Mouse (Mus musculus) CH12.LX (cell line): Measurements from ENCODE around the gene Slc25a36.

ENCODE experiments used
- CTCF ChIP-seq, 2 experiments: IDR thresholded peaks in 1 of 2; conservative IDR thresholded peaks in 1 of 2; 2 replicates each; pipeline ENCODE4 v1.5.1; 2011 to 2012; ENCODE audit warnings: low read depth in 2 of 2, low read length in 2 of 2, improper control_type of control experiment in 1 of 2, inconsistent platforms in 1 of 2, mild to moderate bottlenecking in 1 of 2, moderate library complexity in 1 of 2
- JUND ChIP-seq: conservative IDR thresholded peaks from 2 replicates; pipeline ENCODE4 v1.6.1; 2011; ENCODE audit warnings: low read depth, low read length, improper control_type of control experiment
- POLR2A ChIP-seq: IDR thresholded peaks from 2 replicates; pipeline ENCODE4 v1.6.1; 2011; ENCODE audit warnings: low read depth, mild to moderate bottlenecking, improper control_type of control experiment, low read length
- POLR2AphosphoS2 ChIP-seq: IDR thresholded peaks from 2 replicates; pipeline ENCODE4 v1.6.1; 2011; ENCODE audit warnings: low read depth, low read length, improper control_type of control experiment
- SIN3A ChIP-seq: IDR thresholded peaks from 2 replicates; pipeline ENCODE4 v1.6.1; 2012; ENCODE audit warnings: low read length, improper control_type of control experiment, inconsistent platforms
- USF1 ChIP-seq: IDR thresholded peaks from 2 replicates; pipeline ENCODE4 v1.6.1; 2014; ENCODE audit warnings: low read depth, mild to moderate bottlenecking, inconsistent platforms, low read length, improper control_type of control experiment
- ZNF384 ChIP-seq: IDR thresholded peaks from 2 replicates; pipeline ENCODE4 v1.6.1; 2012; ENCODE audit warnings: low read depth, low read length, improper control_type of control experiment, inconsistent platforms

- TF ChIP-seq SIN3A (no peak), POLR2A (no peak), CTCF (conservative IDR thresholded peaks at IDR 0.05 in 1 of 2, IDR thresholded peaks at IDR 0.05 in 1 of 2; ENCODE audit: low read depth in 2 of 2, low read length in 2 of 2) (no peak), USF1 (no peak), POLR2AphosphoS2 (no peak), JUND (no peak), ZNF384 (no peak)
Measured at GRCm38 (mm10) chr9:97158412-97158811, 47.5 kb upstream of the Slc25a36 start.
